Mouse (Mus musculus) adrenal gland, postnatal 0 days (tissue): ENCODE data around the gene Ubr1. TPM values are rescaled to one million over a fixed set of nuclear protein-coding genes. Genes with fewer than 3 reads are reported as not detected.

ENCODE experiments used
- microRNA-seq: library from miRNA; unstranded; fragments of <30 nt; microRNA quantifications from one replicate; pipeline ENCODE4, GENCODE M21; 2016; ENCODE audit warnings: borderline replicate concordance; ENCODE audit not compliant: insufficient number of aligned reads
- polyA plus RNA-seq: library from polyadenylated mRNA; unstranded; fragments of >200 nt; fragmentation: Nextera tagmentation; extraction: Ambion mirVana; gene quantifications from 2 replicates; pipeline ENCODE4 v1.2.1, GENCODE M21; 2015

Ubr1 gene
- 11.7 and 16.9 TPM in 2 replicates for polyA plus RNA-seq

DNA sequence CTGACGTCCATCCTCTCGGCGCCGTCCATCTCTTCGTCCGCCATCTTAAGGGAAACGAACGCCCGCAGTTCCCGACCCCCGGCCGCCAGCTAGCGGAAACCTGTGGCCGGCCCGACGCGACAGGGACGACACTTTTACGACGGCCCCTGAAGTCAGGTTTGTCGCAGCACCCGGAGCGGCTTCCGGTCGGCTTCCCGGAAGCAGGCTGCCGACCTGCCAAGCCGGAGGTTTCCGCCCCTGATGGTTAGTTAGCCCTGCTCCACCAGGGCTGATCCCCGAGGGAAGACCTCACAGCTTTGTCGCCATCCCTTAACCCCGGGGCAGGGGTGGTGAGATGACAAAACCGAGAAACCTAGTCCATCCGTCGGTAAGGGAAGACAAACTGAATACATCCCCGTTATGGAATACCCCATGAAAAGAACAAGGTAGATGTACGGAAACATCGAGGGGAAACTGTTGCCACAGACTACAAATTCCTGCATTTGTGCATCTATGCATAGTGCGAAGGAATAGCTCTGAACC is at the start of gene Ubr1:
Gene Ubr1, minus strand, starts transcription at position 157 of the 522 bp plus-strand sequence.

DNA sequence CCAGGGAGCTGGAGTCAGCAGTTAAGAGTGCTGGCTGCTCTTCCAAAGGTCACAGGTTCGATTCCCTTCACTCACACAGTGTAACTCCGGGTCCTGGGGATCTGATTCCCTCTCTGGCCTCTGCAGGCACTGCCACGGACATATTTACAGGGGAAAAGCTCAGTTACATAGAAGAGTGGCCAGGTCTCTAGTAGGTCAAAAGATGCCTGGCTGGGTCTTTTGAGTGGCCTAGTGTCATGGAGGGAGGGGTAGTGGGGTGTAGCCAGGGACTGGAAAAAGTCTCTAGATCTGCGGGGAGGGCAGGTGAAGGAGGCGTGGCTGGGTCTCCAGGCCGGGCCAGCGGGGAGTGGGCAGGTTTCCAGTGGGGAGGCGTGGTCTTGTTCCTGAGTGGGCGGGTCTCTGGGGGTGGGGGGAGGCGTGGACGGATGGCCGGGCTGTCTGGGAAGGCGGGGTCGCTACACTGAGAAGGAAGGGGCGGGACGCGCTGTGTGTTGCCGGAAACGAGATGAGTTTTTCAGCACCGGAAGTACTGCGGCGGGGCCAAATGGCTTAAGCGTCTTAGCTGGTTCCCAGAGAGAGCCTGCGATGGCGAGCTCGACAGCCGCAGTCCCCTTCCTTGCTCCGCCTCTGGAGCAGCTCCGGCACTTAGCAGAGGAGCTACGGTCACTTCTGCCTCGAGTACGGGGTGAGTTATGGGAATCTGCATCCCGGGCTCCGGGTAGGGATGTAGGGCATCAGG is 37.6 kb upstream of the Ubr1 start, which contains the start of gene Ccndbp1:
Gene Ccndbp1, plus strand, starts transcription at position 479 of the 739 bp plus-strand sequence.

GRCm38 (mm10) chr2:120976990-120977925 is 6.7 kb upstream of the Ubr1 start, which contains the start of gene Tmem62:
TSS of gene Tmem62 (plus strand) at chr2:120977017.

DNA sequence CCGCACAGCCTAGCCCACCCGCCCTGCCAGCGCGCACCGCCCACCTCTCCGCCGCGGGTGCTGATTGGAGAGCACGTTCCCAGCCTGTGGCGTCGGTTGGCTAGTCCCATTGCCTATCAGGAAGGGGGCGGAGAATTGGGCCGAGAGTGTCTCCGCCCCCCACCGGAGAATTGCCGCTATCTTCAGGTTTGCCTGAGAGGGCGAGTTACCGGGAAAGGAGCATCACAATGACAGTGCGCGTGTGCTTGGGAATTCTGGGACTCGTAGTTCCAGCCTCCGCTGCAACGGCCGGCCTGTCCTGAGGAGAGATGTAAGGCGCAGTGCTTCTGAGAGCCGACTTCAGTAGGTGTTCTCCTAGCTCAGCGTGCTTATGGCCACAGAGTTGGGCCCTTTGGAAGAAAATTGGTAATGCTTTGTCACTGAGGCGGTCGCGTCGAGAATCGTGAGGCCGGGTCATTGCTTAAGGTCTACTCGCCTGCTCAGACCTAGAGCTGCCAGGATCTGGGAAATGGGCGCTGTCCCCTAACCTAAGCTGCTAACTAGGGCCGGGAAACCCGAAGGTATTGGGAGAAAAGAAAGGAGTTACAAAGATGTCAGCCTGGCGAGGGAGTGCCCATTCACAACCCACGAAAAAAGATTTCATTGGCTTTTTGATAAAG is 120.0 kb downstream of the Ubr1 start, which contains the start of gene Ttbk2:
Gene Ttbk2, minus strand, starts transcription at position 181 of the 659 bp plus-strand sequence.

GRCm38 (mm10) chr2:120849449-120850423 is 120.8 kb downstream of the Ubr1 start, which contains the start of gene Cdan1:
TSS of gene Cdan1 (minus strand) at chr2:120850128.

Small RNA genes lying within 50 kb of the gene (microRNA-seq; reads per million reads assigned to microRNA genes)
- not detected for gene Gm44325

Other genes starting within 250 kb of the Ubr1 start
- gene Cdan1, start 120.6 kb downstream of the Ubr1 start, polyA plus RNA-seq, result 3.2 and 4.7 TPM in 2 replicates
- 1.8 and 3.7 TPM in 2 replicates for gene Ttbk2, start 120.1 kb downstream of the Ubr1 start, polyA plus RNA-seq
- gene Tmem62, start 6.3 kb upstream of the Ubr1 start, polyA plus RNA-seq, result 6.8 and 11.0 TPM in 2 replicates
- 44.5 and 63.5 TPM in 2 replicates for gene Ccndbp1, start 37.7 kb upstream of the Ubr1 start, polyA plus RNA-seq
- 1.6 and 5.2 TPM in 2 replicates for gene Epb42, start 66.4 kb upstream of the Ubr1 start, polyA plus RNA-seq
- 0.59 and 0.87 TPM in 2 replicates for gene Tgm5, start 115.1 kb upstream of the Ubr1 start, polyA plus RNA-seq
- gene Tgm7, start 139.1 kb upstream of the Ubr1 start, polyA plus RNA-seq, result not detected in 2 replicates
- gene Adal, start 169.7 kb upstream of the Ubr1 start, polyA plus RNA-seq, result 10.5 and 15.7 TPM in 2 replicates
- 10.3 and 14.8 TPM in 2 replicates for gene Lcmt2, start 169.9 kb upstream of the Ubr1 start, polyA plus RNA-seq
- gene Tubgcp4, start 199.9 kb upstream of the Ubr1 start, polyA plus RNA-seq, result 16.6 and 29.5 TPM in 2 replicates
- 6.4 and 9.1 TPM in 2 replicates for gene Zscan29, start 200.4 kb upstream of the Ubr1 start, polyA plus RNA-seq